Mouse (Mus musculus): ENCODE measurements around the gene Stk33. TPM values are rescaled to one million over a fixed set of nuclear protein-coding genes. Genes with fewer than 3 reads are reported as not detected.

Gene Stk33
- total RNA-seq, 1 experiment, result 0.31 TPM

DNA sequence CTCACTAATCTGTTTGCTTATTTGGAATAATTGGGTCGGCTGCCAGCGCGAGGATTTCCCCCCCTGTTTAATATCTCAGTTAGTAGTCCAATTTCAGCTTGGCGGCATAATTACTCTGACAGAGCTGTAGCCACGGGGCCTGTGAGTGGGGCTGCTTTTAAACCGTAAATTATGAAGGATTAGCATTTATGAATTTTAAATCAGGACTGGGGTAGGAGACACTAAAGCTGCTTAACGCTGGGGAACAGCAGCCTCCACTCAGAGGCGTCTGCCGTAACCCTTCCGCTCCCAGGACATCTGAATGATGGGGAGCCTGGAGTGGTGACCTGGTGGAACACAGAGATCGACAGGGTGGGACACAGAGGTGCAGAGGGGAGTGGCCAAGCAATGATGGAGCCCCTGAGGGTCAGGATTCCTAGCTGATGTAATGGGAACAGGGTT, 207.0 kb downstream of the Stk33 start:
- no peak overlapping the region for H3K27ac ChIP-seq (ENCODE audit: insufficient read depth, low read depth, low read length, poor library complexity, severe bottlenecking)
- in situ Hi-C loops (cut with MboI; ENCODE audit: low sequenced_read_pairs in 2 of 2, unreplicated experiment in 2 of 2), result no loop called here
- no peak for DNase-seq (ENCODE audit: low read depth, low spot score)
- H3K36me3 ChIP-seq (ENCODE audit: control insufficient read depth, insufficient read depth, low read length, poor library complexity, severe bottlenecking), result no peaks in the 10 kb centered on the region
- TF ChIP-seq HCFC1 (IDR thresholded peaks at IDR 0.05; ENCODE audit: borderline replicate concordance, insufficient read depth, low read length), result no peak
- H3K4me1 ChIP-seq (ENCODE audit: control insufficient read depth in 2 of 2, insufficient read depth in 2 of 2, low read length in 2 of 2, poor library complexity in 1 of 2), result no peaks in the 10 kb centered on the region
- no peaks in the 10 kb centered on the region for H3K9me3 ChIP-seq (ENCODE audit: control insufficient read depth, insufficient read depth, low read depth, low read length)
- H3K4me3 ChIP-seq (ENCODE audit: insufficient read depth in 1 of 2, low read depth in 1 of 2, low read length in 2 of 2, poor library complexity in 1 of 2, severe bottlenecking in 1 of 2), result no peak overlapping the region
- H3K9ac ChIP-seq (ENCODE audit: insufficient read depth, low read depth, low read length, poor library complexity, severe bottlenecking), result no peak overlapping the region

- no peaks in the 10 kb centered on the region for H3K4me1 ChIP-seq (ENCODE audit: control insufficient read depth in 2 of 2, insufficient read depth in 2 of 2, low read length in 2 of 2, poor library complexity in 1 of 2)
- TF ChIP-seq ZC3H11A (IDR thresholded peaks at IDR 0.05; ENCODE audit: borderline replicate concordance, low read depth, low read length) (no peak), HCFC1 (IDR thresholded peaks at IDR 0.05; ENCODE audit: borderline replicate concordance, insufficient read depth, low read length) (no peak), MAFK (IDR thresholded peaks at IDR 0.05; ENCODE audit: insufficient read depth, low read depth, low read length) (no peak), CHD2 (IDR thresholded peaks at IDR 0.05; ENCODE audit: low read depth, low read length) (no peak)
- in situ Hi-C loops (cut with MboI; ENCODE audit: low sequenced_read_pairs in 2 of 2, unreplicated experiment in 2 of 2), result no loop called here
- H3K9ac ChIP-seq (ENCODE audit: insufficient read depth, low read depth, low read length, poor library complexity, severe bottlenecking), result no peak overlapping the region
- no peaks in the 10 kb centered on the region for H3K9me3 ChIP-seq (ENCODE audit: control insufficient read depth, insufficient read depth, low read depth, low read length)
- no peak overlapping the region for H3K4me3 ChIP-seq (ENCODE audit: insufficient read depth in 1 of 2, low read depth in 1 of 2, low read length in 2 of 2, poor library complexity in 1 of 2, severe bottlenecking in 1 of 2)
- no peak for DNase-seq (ENCODE audit: low read depth, low spot score)
- no peak overlapping the region for H3K27ac ChIP-seq (ENCODE audit: insufficient read depth, low read depth, low read length, poor library complexity, severe bottlenecking)
- H3K36me3 ChIP-seq (ENCODE audit: control insufficient read depth, insufficient read depth, low read length, poor library complexity, severe bottlenecking), result no peaks in the 10 kb centered on the region
These were observed 207.6 kb downstream of the Stk33 start for GRCm38 (mm10) chr7:109231307-109231706.

DNA sequence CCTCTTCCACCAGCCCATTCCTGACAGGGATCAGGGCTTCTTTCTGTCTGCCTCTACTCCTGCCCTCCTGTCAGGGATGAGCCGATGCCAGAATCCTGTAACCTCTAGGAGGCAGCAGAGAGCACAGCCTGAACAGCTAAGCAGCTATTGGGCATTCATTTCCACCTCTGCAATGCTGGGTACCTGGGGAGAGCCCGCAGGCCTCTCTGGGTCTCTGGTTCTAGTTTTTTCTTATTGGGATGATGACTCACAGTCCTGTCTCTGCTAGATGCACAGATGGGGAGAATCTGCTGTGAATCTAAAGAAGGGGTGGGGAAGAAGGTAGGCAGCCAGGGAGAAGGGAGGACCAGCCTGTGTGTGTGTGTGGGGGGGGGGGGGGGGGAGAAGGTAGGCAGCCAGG, 208.1 kb downstream of the Stk33 start:
- DNase-seq (ENCODE audit: low read depth, low spot score), result peak; percentile 84

More for the DNA sequence above, 208.1 kb downstream of the Stk33 start:
- Histone ChIP-seq H3K4me3 (ENCODE audit: insufficient read depth in 1 of 2, low read depth in 1 of 2, low read length in 2 of 2, poor library complexity in 1 of 2, severe bottlenecking in 1 of 2) (no peak overlapping the region), H3K4me1 (ENCODE audit: control insufficient read depth in 2 of 2, insufficient read depth in 2 of 2, low read length in 2 of 2, poor library complexity in 1 of 2) (no peaks in the 10 kb centered on the region), H3K27ac (ENCODE audit: insufficient read depth, low read depth, low read length, poor library complexity, severe bottlenecking) (no peak overlapping the region), H3K9me3 (ENCODE audit: control insufficient read depth, insufficient read depth, low read depth, low read length) (no peaks in the 10 kb centered on the region), H3K9ac (ENCODE audit: insufficient read depth, low read depth, low read length, poor library complexity, severe bottlenecking) (no peak overlapping the region), H3K36me3 (ENCODE audit: control insufficient read depth, insufficient read depth, low read length, poor library complexity, severe bottlenecking) (no peaks in the 10 kb centered on the region)
- no peak for TF ChIP-seq HCFC1 (IDR thresholded peaks at IDR 0.05; ENCODE audit: borderline replicate concordance, insufficient read depth, low read length)
- TF ChIP-seq ZC3H11A (IDR thresholded peaks at IDR 0.05; ENCODE audit: borderline replicate concordance, low read depth, low read length), result no peak; the same call in 1 of the 2 replicates
- TF ChIP-seq ZNF384 (IDR thresholded peaks at IDR 0.05; ENCODE audit: low read depth, low read length), result no peak
- no peak for TF ChIP-seq CHD2 (IDR thresholded peaks at IDR 0.05; ENCODE audit: low read depth, low read length)
- TF ChIP-seq MAFK (IDR thresholded peaks at IDR 0.05; ENCODE audit: insufficient read depth, low read depth, low read length), result no peak
- in situ Hi-C loops (cut with MboI; ENCODE audit: low sequenced_read_pairs in 2 of 2, unreplicated experiment in 2 of 2), result no loop called here

Other genes starting within 250 kb of the Stk33 start
- gene Trim66, start 69.1 kb upstream of the Stk33 start, total RNA-seq (2012; rRNA removed), result 0.32 and 0.62 TPM in 2 replicates
- 1,397 and 1,680 TPM in 2 replicates for gene Rpl27a, start 80.1 kb upstream of the Stk33 start, total RNA-seq (2012; rRNA removed)